Mouse (Mus musculus) common myeloid progenitor, adult 5-6 weeks (primary cell): Measurements from ENCODE around the gene Gm19426. TPM values are rescaled to one million over a fixed set of nuclear protein-coding genes. Genes with fewer than 3 reads are reported as not detected.

Source experiments
- ATAC-seq: replicated peaks from 2 replicates; pipeline ENCODE4 v1.8.0; 2016; ENCODE audit warnings: low read depth, mild to moderate bottlenecking, moderate TSS enrichment, inconsistent platforms; ENCODE audit not compliant: poor library complexity, severe bottlenecking
- total RNA-seq: library from RNA; stranded (forward); fragments of 200-1000, 187-1606 nt; gene quantifications from 2 replicates; pipeline ENCODE4 v1.2.3, GENCODE M21; 2017

The Gm19426 gene
- total RNA-seq, 1 experiment from 2014 or later, result not detected

DNA sequence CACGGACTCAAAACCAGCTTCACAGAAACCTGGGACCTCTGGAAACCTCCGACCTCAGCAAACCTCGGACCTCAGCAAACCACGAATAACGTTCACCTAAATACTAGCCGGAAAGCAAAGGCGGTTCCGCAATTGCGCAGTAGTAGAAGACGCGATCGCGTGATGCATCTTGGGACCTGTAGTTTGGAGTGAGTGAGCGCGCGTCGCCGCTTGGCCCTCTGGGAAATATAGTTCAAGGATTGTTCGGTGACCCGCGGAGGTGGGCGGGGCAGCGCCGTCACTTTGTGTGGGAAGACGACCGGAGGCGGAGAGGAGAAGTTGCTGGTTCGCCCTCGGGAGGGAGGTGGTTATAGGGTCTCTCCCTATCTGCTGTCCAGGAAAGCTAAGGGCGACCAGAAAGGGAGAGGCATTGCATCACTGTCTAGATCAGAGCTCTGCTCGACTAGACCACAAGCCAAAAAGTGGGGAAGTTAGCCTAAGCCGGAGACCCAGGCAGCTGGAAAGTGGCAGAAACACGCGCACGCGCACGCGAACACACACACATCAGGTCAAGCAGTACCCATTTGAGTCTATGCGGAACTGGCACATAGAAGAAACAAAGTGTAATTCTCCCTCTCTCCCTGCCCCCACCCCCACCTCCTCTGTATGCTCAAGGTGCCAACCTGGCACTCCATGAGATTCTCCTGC, 16.1 kb downstream of the Gm19426 start, which contains the start of gene Clp1:
TSS of gene Clp1 (minus strand) at position 179 of the 687 bp plus-strand sequence.
- peak; percentile 95 for ATAC-seq

DNA sequence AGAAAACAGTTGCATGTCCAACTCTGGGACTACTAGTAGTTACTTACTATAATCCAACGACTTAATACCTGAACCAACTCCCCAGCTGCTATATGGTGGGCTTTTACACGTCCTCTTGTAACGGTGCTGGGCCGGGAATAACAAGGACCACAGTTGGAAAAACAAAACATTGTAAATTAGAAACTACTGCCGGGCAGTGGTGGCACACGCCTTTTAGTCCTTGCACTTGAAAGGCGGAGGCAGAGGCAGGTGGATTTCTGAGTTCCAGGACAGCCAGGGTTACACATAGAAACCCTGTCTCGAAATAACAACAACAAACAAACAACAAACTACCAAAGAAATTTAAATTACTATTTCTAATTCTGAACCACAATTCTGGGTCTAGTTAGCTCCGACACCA, 16.7 kb downstream of the Gm19426 start:
- ATAC-seq, result no peak

GRCm38 (mm10) chr2:84725770-84726169, 17.7 kb downstream of the Gm19426 start:
- ATAC-seq, result no peak

DNA sequence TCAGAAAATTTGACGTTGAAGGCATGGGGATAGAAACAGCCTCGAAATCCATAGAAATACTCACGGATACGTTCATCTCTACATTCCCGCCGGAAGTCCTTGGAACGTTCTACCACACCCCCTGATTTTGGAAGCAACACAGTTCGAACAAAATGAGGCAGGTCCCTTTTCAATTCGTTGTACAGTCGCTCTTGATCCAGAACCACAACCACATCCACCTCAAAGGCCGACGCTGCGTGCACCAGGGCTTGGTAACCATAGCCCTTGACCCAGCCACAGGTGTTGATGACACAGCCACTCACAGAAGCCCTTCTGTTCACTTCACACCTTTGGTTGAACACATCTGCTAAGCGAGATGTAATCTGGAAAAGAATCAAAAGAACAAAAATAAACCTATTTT, 19.6 kb downstream of the Gm19426 start:
- ATAC-seq, result no peak

- no peak for ATAC-seq
Measured at GRCm38 (mm10) chr2:84721182-84721581, 22.3 kb downstream of the Gm19426 start.

- no peak for ATAC-seq
Measured at GRCm38 (mm10) chr2:84720718-84721117, 22.7 kb downstream of the Gm19426 start.

DNA sequence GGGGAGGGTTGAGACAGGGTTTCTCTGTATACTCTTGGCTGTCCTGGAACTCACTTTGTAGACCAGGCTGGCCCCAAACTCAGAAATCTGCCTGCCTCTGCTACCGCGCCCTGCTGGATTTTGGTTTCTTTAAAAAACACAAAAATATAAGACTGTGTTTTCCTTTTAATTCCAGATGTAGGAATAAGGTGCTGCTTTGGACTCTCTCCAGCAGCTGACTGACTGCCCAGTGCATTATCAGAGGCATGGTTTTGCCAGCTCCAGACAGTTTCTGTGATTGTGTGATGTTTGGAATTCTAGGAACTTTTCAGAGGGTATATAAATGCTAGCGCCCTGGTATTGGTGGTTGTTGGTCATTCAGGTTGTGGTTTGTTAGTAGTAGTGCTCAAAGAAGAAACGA, 26.1 kb downstream of the Gm19426 start:
- ATAC-seq, result no peak

DNA sequence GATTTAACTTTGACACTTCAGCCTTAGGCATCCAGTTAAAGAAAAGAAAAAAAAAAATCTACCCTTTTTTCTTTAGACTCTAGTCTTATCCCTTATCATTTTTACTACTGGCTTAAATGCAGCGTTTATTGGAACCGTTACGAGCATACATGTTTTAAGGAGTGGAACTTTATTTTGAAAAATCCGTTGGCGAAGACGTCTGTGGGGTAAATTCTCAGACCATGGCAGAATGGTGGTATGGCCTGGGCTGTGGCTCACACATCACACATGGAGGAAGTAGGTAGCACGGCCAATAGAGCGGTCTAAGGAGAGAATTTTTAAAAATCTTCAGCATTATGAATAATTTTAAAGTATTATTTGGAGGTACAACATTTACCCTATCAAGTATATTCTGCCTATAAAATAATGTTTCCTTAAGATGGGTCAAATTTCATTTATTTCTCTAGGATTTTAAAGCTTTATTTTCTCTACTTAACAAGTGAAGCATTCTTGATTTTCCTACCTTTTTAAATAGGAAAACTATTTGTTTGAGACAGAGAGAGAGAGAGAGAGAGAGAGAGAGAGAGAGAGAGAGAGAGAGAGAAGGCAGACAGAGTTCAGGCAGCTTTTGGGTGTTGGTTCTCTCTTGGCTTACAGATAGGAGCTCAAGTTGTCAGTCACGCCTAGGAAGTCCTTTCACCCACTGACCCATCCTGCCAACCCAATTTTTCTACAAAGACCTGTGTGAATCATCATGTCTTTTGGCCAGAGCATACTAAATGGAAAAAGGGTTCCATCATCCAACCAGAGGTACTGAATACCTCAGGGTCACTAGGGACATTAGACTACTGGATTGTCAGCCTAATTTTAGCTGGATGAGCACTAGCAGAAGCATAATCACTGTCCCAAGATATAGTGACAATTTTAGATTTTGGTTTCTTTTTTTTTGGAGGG, 26.8 kb downstream of the Gm19426 start:
- ATAC-seq, result no peak

GRCm38 (mm10) chr2:84715562-84716361, 27.7 kb downstream of the Gm19426 start:
- ATAC-seq, result peak; percentile 88

GRCm38 (mm10) chr2:84714811-84715561, 28.5 kb downstream of the Gm19426 start, which contains the start of gene Zdhhc5:
Gene Zdhhc5, minus strand, starts transcription at chr2:84715180.
- peak; percentile 82 for ATAC-seq

GRCm38 (mm10) chr2:84714422-84714810, 29.0 kb downstream of the Gm19426 start:
- no peak for ATAC-seq

GRCm38 (mm10) chr2:84711898-84712297, 31.6 kb downstream of the Gm19426 start:
- no peak for ATAC-seq

DNA sequence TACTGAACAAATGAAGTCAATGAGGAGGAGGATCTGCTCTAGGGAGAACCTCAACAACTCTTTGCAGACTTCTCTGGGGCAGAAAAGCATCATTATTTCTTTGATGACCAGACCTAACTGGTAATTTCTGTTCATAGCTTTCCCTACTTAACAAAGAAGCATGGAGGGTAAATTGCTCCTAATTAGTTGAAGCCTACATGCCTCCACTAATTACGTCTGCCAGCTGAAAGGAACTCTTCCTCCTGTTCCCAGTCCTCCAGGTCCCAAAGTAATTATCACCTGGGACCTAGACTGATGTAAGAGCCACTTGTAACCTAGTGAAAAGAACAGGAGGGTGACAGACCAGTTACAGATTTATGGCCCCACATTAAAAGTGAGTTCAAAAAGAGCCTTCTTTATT, 35.9 kb downstream of the Gm19426 start:
- no peak for ATAC-seq

- ATAC-seq, result peak; percentile 56; the same call in 1 of the 2 replicates
Measured at GRCm38 (mm10) chr2:84705295-84705694, 38.2 kb downstream of the Gm19426 start.

GRCm38 (mm10) chr2:84704329-84704728, 39.1 kb downstream of the Gm19426 start:
- ATAC-seq, result no peak

DNA sequence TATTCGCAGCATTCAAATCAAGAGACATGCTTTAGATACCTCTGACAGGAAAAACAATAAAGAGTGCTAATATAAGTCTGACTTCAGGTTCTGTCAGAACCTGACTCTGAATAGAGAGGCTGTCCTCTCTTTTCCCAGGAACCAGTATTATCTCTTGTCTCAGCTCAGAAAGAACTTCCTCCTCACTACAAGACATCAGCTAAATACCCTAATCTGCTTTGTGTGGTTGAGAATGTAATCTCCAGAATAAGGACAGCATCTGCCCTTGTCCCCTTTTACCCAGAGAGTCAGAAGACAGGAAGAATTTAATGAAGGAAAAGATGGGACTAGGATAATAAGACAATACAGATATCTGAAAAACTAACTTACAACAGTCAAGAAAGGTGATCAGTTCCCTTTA, 40.0 kb downstream of the Gm19426 start:
- ATAC-seq, result peak; percentile 45; the same call in 1 of the 2 replicates

DNA sequence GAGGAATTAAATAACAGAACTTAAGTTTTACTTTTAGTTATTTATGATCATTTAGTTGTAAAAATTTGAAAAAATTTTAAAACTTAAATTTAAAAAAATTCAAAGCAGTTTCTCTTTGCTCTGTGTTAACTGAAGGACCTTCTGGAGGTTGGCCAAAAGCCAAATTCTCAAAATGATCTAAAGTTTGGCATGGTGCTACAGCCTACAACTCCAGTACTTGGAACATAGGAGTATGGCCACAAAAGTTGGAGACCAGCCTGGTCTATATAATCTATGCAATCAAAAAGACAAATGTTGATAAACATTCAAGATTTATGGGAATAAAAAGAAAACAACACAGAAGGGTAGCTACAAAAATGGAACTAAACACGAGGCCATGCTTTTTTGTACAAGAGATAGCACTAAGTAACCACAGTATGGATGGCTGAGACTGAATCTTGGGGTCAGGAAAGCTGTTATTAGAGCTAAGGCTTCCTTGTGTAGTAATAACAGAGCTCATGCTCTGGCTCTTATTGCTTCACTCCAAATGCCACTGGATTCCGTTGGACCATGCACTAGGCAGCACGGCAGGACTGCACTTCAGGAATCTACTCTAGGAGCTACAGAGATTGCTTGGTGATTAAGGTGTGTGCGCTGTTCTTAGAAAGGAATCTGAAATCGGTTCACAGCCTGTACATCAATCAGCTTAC, 48.3 kb downstream of the Gm19426 start:
- ATAC-seq, result no peak
